Mouse (Mus musculus) intestine, postnatal 0 days (tissue): ENCODE results near the gene Vwce. TPM values are rescaled to one million over a fixed set of nuclear protein-coding genes. Genes with fewer than 3 reads are reported as not detected.
A peak's percentile ranks its signal among the peaks of the same experiment; 100 is the strongest.

Source experiments
- ATAC-seq: fragments of 200-750 bp; cut with Nextera tagmentation; 2 replicates; pipeline ENCODE4 v1.8.0; 2017; ENCODE audit warnings: mild to moderate bottlenecking, moderate TSS enrichment, moderate library complexity
- H3K27ac ChIP-seq: fragments of 300-500 bp; sonication (generic); 2 replicates; pipeline ENCODE4 v1.5.1; 2014; ENCODE audit warnings: mild to moderate bottlenecking, low read depth, low read length, moderate library complexity
- H3K27me3 ChIP-seq: fragments of 300-500 bp; sonication (generic); replicated peaks from 2 replicates; pipeline ENCODE4 v1.6.1; 2014; ENCODE audit warnings: low read length, mixed read lengths; ENCODE audit not compliant: control insufficient read depth, insufficient read depth
- H3K36me3 ChIP-seq: fragments of 300-500 bp; sonication (generic); 2 replicates; pipeline ENCODE4 v1.6.1; 2014; ENCODE audit warnings: mild to moderate bottlenecking, moderate library complexity; ENCODE audit not compliant: control insufficient read depth, insufficient read depth
- H3K4me1 ChIP-seq: fragments of 300-500 bp; sonication (generic); replicated peaks from 2 replicates; pipeline ENCODE4 v1.6.1; 2014; ENCODE audit warnings: antibody characterized with exemption, low read length, mixed read lengths; ENCODE audit not compliant: control insufficient read depth, insufficient read depth
- H3K4me2 ChIP-seq: fragments of 300-500 bp; sonication (generic); replicated peaks from 2 replicates; pipeline ENCODE4 v1.6.1; 2014; ENCODE audit warnings: low read depth, mild to moderate bottlenecking, moderate library complexity
- H3K4me3 ChIP-seq: fragments of 300-500 bp; sonication (generic); 2 replicates; pipeline ENCODE4 v1.5.1; 2014; ENCODE audit warnings: low read depth, low read length
- H3K9ac ChIP-seq: fragments of 300-500 bp; sonication (generic); 2 replicates; pipeline ENCODE4 v1.6.1; 2014; ENCODE audit warnings: mild to moderate bottlenecking, low read depth, low read length
- H3K9me3 ChIP-seq: fragments of 300-500 bp; sonication (generic); 2 replicates; pipeline ENCODE4 v1.6.1; 2016; ENCODE audit warnings: mixed run types; ENCODE audit not compliant: control insufficient read depth
- CTCF ChIP-seq: sonication (generic); IDR thresholded peaks from 2 replicates; pipeline ENCODE4 v1.5.1; 2016; ENCODE audit warnings: low read depth, mild to moderate bottlenecking, control low read depth, antibody characterized with exemption, moderate library complexity
- WGBS: fragments of 180-500 bp; shearing (Covaris S2); extraction: QIAGEN DNeasy Blood & Tissue Kit; methylation state at CpG from one replicate; pipeline ENCODE4 v1.1.7; 2014; 5-methylcytosine and 5-hydroxymethylcytosine counted together
- polyA plus RNA-seq: library from polyadenylated mRNA; unstranded; fragments of >200 nt; fragmentation: Nextera tagmentation; extraction: Ambion mirVana; gene quantifications from 2 replicates; pipeline ENCODE4 v1.2.1, GENCODE M21; 2015

The Vwce gene
- polyA plus RNA-seq, 1 experiment from 2014 or later: 7.1 TPM

DNA sequence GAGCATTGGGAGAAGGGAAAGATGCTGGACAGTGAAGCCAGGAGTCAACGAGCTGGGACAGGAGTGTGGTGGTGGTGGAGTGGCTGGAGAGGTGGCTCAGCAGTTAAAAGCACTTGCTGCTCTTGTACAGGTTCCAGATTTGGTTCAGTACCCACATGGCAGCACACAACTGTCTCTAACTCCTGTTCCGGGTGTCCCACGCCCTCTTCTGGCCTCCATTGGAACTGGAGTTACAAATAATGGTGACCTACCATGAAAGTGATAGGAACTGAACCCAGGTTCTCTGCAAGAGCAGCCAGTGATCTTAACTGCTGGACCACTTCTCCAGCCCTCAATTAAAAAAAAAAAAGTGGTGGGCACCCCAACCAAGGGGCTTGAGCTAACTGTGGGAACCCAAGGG lies 35.8 kb upstream of the Vwce start:
- Histone ChIP-seq H3K9me3 (no peaks in the 10 kb centered on the region), H3K4me2 (no peak overlapping the region), H3K9ac (no peak overlapping the region), H3K27ac (no peak overlapping the region), H3K36me3 (peaks cover 73% of the 10 kb centered on the region), H3K4me3 (no peak overlapping the region), H3K4me1 (no peaks in the 10 kb centered on the region), H3K27me3 (no peaks in the 10 kb centered on the region)
- ATAC-seq: no peak
- peak; percentile 58 for TF ChIP-seq CTCF
- WGBS: 32% methylated on average over 3 of the region's 3 CpGs

DNA sequence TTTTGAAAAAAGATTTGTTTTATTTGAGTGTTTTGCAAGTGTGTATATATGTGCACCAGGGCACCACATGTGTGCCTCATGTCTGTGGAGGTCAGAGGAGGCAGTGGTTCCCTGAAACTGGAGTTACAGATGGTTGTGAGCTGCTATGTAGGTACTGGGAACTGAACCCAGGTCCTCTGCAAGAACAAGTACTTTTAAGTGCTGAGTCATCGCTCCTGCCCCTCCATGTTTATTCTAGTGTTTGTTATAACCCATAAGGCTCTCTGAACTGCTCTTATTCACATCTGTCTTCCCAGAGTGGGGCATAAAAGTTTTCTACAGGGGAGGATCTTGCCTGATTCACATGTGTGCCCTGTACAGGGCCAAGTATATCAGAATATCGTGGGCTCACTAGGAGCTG lies 34.4 kb upstream of the Vwce start:
- H3K27ac ChIP-seq: no peak overlapping the region
- H3K4me2 ChIP-seq: no peak overlapping the region
- peaks cover 58% of the 10 kb centered on the region for H3K36me3 ChIP-seq
- 87% methylated on average over 2 of the region's 2 CpGs for WGBS
- no peaks in the 10 kb centered on the region for H3K27me3 ChIP-seq
- no peak for TF ChIP-seq CTCF
- H3K9me3 ChIP-seq: no peaks in the 10 kb centered on the region
- no peak overlapping the region for H3K9ac ChIP-seq
- no peak overlapping the region for H3K4me3 ChIP-seq
- no peak for ATAC-seq
- H3K4me1 ChIP-seq: no peaks in the 10 kb centered on the region

DNA sequence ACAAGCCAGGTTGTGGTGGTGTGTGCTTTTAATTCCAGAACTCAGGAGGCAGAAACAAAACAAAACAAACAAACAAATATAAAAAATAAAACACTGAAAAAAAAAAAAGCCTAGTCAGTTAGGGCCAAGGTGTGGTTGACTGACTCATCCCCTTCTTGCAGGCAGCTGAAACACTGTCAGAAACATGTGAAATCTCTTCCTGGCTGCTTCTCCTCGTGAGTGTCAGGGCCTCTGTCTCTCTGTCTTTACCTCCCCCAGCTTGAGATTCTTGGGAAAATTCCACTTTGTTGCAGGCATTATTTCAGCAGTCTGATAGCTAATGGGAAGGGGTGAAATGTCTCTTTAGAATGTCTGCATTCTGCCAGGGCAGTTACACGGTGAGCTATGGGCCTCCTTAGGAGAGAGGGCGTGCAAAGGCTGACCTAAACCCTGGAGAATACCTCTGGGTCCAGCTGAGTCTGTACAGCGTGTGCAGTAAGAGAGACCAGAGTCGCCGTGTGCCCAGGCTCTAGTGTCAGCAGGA lies 31.7 kb upstream of the Vwce start:
- Histone ChIP-seq H3K4me1 (no peaks in the 10 kb centered on the region), H3K9ac (0 out of 2 replicates have a peak overlapping the region, but pooled peaks have one; percentile 31), H3K27ac (peak overlapping the region; percentile 47), H3K9me3 (no peaks in the 10 kb centered on the region), H3K27me3 (no peaks in the 10 kb centered on the region), H3K36me3 (peaks cover 33% of the 10 kb centered on the region), H3K4me3 (peak overlapping the region; percentile 46), H3K4me2 (peak overlapping the region; percentile 81)
- no peak for TF ChIP-seq CTCF
- no peak for ATAC-seq
- WGBS: 8% methylated on average over 6 of the region's 6 CpGs

DNA sequence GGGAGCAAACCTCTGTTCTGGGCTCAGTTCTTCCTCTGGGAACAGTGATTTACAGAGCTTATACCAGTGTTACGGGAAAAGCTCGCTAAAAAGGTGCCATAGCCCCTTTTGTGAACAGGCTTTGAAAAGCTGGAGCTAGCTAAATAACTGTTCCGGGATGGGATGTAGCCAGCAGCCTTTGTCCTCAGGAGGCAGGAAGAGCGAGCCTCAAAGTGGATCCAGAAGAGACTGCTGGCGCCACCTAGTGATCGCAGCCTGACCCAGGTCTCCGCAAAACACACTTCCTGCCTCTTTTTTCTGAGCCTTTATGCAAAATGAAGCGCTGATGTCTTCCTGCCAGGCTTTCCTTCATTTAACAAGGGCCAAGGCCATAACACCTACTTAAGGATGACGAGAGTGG lies 31.2 kb upstream of the Vwce start:
- Histone ChIP-seq H3K4me2 (peak overlapping the region; percentile 81), H3K27me3 (no peaks in the 10 kb centered on the region), H3K9me3 (no peaks in the 10 kb centered on the region), H3K9ac (0 out of 2 replicates have a peak overlapping the region, but pooled peaks have one; percentile 31), H3K4me1 (no peaks in the 10 kb centered on the region), H3K27ac (peak overlapping the region; percentile 47), H3K4me3 (peak overlapping the region; percentile 46), H3K36me3 (peaks cover 35% of the 10 kb centered on the region)
- WGBS: under 1% methylated on average over 9 of the region's 9 CpGs
- peak; percentile 97 for TF ChIP-seq CTCF
- peak; percentile 36; the same call in 1 of the 2 replicates for ATAC-seq

- Histone ChIP-seq H3K4me1 (no peaks in the 10 kb centered on the region), H3K27ac (peak overlapping the region; percentile 96), H3K9me3 (no peaks in the 10 kb centered on the region), H3K36me3 (peaks cover 34% of the 10 kb centered on the region), H3K27me3 (no peaks in the 10 kb centered on the region), H3K9ac (peak overlapping the region; percentile 52; the same call in 1 of the 2 replicates), H3K4me3 (peak overlapping the region; percentile 46), H3K4me2 (peak overlapping the region; percentile 81)
- ATAC-seq: peak; percentile 36; the same call in 1 of the 2 replicates
- WGBS: 54% methylated on average over 18 of the region's 18 CpGs
- no peak for TF ChIP-seq CTCF
These were observed 30.1 kb upstream of the Vwce start for GRCm38 (mm10) chr19:10603660-10604523.

DNA sequence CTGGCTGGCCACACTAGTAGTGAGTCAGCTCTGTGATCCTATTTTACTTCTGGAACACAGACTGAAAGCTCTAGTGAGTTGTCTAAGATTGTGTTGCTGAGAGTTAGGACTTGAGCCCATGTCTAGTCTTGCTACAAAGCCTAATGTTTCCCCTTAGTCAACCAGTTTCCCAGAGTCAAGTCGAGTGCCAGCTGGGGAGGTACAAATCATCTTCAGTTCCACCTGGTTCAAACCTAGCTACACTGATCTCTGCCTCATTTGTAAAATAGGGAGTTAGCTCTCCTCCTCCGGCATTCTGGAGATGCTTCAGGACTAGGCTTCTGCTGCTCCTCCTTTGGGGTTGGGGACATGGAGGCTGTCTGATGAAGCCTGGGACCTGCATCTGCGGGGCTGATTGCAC lies 29.5 kb upstream of the Vwce start:
- no peak for ATAC-seq
- H3K4me2 ChIP-seq: peak overlapping the region; percentile 81
- peak overlapping the region; percentile 52 for H3K9ac ChIP-seq
- H3K27me3 ChIP-seq: no peaks in the 10 kb centered on the region
- no peak for TF ChIP-seq CTCF
- no peaks in the 10 kb centered on the region for H3K9me3 ChIP-seq
- H3K36me3 ChIP-seq: peaks cover 33% of the 10 kb centered on the region
- no peaks in the 10 kb centered on the region for H3K4me1 ChIP-seq
- peak overlapping the region; percentile 97 for H3K4me3 ChIP-seq
- 26% methylated on average over 3 of the region's 3 CpGs for WGBS
- H3K27ac ChIP-seq: peak overlapping the region; percentile 96
